Mouse (Mus musculus): Measurements from ENCODE around the gene Cldn1.

Gene Cldn1

DNA sequence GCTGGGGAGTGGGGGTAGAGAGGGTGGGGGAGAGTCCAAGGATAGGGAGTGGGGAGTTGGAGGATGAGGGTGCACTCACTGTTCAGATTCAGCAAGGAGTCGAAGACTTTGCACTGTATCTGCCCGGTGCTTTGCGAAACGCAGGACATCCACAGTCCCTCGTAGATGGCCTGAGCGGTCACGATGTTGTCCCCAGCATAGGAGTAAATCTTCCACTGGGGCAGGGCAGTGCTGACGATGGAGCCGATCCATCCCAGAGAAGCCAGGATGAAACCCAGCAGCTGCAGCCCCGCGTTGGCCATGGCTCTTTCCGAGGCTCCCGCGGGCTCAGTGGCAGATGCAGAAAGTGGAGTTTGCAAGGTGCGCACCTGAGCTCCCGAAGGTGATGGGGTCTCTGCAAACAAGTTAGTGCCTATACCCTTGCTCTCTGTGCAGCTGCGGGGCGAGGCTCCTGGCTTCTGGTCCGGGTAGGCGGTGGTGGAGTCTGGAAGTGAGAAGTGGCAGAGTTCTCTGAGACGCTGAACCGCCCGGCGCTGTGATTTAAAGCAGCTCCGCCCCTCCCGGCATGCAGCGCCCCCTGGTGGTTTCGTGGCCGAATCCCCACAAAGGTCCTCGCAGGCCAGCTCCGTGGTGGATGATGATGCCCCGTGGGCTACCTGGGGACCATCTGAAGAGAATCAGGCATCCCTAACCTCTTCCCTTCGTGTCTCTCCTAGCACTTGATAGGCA, at the start of gene Cldn1:
TSS of gene Cldn1 (minus strand) at position 517 of the 729 bp plus-strand sequence.
- DNase-seq (ENCODE audit: low spot score): peak; percentile 81

DNA sequence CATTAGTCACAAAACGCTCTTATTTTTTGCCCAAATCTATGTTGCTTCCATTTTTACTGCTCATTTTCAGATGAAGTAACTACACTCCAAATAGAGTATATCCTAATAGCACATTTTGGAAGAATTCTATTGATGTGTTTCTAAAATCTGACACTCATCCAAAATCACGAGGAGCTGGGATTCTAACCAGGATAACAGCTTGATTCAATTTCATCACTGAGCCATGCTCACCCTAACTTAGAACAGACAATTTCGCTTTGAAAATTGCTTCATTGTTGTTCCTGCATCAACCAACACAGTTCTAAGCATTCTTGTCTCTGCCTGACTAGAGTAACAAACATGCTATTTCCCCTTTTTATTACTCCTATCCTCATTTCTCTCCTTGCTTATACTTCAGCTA, 47.0 kb upstream of the Cldn1 start:
- DNase-seq (ENCODE audit: low spot score): no peak

- no peak for DNase-seq (ENCODE audit: low spot score)
Observed at GRCm38 (mm10) chr16:26404070-26404469, 32.4 kb upstream of the Cldn1 start.

- DNase-seq (ENCODE audit: low spot score): peak; percentile 20
Observed at GRCm38 (mm10) chr16:26400971-26401370, 29.3 kb upstream of the Cldn1 start.

GRCm38 (mm10) chr16:26400549-26400948, 28.9 kb upstream of the Cldn1 start:
- DNase-seq (ENCODE audit: low spot score): no peak

DNA sequence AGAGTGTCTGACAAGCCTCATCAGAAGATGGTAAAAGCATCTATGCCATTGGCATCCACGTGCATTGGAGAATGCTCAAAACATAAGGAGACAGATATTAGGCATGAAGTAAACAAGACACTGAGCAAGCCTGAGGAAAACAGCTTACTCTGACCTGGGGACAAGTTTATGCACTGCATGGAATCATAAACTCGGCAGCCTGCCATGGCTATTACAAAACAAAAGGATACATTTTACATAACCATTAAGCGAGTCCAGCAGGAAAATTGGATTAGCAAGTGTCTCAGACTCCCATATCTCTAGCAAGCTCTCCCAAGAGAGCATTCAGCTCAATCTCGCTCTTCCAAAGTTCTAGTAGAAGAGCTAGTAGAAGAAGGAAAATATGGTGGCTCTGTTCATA, 19.3 kb upstream of the Cldn1 start:
- no peak for DNase-seq (ENCODE audit: low spot score)

- DNase-seq (ENCODE audit: low spot score): no peak
Observed at GRCm38 (mm10) chr16:26386159-26386558, 14.5 kb upstream of the Cldn1 start.

DNA sequence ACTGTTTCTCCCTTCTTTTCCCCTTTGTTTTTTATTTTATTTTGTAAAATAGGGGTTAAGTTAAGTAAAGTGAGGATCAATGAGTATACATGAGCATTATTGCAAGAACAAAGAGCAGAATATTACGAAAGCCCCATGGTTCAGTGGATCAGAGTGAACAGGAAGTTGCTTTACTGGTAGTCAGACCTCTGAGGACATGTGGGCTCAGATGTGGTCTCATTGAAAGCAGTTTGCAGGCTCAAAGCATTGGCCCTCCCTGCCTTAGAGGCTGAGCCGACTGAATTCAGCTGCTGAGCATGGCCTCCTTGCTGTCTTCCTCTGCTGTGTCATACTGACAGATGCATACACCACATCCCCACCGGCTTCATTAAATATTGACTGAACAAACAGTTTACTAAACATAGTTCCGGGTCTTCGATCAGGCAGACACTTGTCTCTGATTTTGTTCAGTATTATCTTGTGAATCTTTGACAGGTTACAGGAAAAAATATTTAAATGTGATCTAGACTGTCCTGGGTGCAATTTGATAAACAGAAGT, 12.5 kb upstream of the Cldn1 start:
- DNase-seq (ENCODE audit: low spot score): no peak

- no peak for DNase-seq (ENCODE audit: low spot score)
Observed at GRCm38 (mm10) chr16:26377170-26377569, 5.5 kb upstream of the Cldn1 start.

DNA sequence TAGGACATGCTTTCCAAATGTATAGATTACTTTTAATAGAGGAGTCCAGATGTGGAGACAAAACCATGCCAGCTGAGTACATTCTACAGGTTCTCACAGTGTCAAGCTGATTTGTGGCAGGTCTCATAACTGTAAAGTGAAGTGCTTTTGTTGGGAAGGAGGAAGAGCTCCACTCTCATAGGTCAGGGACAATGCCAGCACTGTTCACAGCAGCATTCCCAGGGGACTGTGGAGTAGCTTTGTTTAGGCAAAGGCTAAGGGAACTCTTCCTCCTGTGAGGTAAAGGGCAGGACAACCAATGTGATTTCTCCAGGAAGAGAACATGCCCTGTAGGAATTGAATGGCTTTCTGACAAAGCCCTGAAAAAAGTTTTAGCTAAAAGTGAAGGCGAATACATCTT, 1.5 kb downstream of the Cldn1 start:
- DNase-seq (ENCODE audit: low spot score): no peak

DNA sequence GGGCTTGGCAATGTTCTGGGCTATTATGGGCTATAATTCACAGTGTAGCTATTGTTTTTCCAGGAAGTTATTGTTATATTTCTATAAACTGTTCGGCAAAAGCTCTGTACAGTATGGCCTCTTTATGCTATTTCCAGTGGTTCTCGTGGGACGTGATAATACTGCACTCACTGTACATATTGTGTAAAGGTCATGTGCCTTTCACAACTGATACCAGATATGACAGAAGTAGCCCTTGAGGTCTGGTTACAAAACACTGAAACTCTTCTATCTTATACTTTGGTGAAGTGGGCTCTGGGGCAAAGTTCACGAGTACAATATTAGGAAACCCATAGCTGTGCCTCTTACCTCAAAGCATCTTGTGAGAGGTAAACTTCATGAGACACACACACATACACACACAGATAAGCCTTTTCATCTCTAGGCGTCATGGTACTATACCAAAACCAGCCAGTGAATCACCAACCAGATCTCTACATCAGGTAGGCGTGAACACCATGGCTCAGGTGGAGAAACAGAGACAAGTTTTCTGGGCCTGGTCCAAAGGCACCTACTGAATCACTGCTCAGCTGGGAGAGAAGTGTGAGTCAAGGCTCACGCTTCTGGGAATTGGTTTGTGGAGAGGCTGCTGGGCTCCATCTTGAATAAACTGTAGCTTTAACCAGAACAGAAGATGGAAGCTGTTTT, 2.5 kb downstream of the Cldn1 start:
- no peak for DNase-seq (ENCODE audit: low spot score)

- no peak for DNase-seq (ENCODE audit: low spot score)
Observed at GRCm38 (mm10) chr16:26368121-26368520, 3.5 kb downstream of the Cldn1 start.

- no peak for DNase-seq (ENCODE audit: low spot score)
Observed at GRCm38 (mm10) chr16:26360694-26361093, 10.9 kb downstream of the Cldn1 start.

DNA sequence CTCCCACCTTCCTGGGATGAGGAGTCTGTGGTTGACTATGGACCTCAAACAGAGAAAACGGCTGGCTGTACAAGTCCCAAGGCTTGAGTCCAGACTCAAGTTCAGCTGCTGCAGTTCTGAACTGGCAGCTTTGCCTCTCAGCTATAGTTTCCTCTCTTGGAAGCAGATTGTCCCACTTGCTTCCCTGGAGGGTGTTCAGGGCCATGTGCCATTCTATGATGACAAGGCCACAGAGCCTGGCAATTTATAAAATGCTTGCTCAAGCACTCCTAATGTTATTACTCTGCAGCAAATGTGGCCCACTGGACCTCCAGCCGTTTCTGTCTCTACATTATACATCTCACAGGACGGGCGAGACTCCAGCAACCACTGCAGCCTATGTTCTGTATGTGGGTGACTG, 12.0 kb downstream of the Cldn1 start:
- no peak for DNase-seq (ENCODE audit: low spot score)

DNA sequence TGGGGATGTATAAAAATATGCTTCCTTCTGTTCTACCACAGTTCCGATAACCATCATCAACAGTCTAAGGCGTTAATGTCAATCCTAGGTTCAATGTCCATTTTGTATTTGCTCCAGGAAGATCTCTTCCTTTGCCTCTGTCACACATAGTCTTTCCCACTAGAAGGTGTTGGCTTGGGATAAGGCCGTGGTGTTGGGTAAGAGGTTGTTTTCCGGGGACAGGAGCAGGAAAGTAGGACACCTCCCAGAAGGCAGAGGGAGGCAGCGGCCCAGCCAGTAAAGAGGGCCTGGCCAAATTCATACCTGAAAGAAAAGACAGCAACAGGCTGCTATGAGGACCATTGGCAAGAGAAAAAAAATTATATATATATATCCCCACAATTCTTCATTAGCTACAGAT, 12.7 kb downstream of the Cldn1 start:
- DNase-seq (ENCODE audit: low spot score): no peak

GRCm38 (mm10) chr16:26357863-26358780, 13.5 kb downstream of the Cldn1 start:
- no peak for DNase-seq (ENCODE audit: low spot score)

DNA sequence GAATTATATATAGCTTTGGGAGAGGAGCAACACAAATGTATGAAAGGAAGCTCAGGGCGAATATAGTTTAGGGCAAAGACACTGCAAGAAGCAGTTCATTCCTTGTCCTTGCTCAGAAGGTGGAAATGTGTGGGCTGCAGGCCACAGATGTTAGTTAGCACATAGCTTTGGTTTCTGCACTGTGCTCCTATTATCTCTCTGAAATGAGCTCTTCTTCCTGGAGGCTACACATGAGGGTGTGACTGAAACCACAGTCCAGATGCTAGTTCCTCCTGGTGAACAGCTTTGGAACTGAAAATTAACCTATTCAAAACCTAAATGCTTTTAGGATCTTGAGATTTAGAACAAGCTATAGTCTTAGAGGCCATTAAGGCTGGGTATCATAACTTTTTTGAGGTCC, 16.1 kb downstream of the Cldn1 start:
- no peak for DNase-seq (ENCODE audit: low spot score)

DNA sequence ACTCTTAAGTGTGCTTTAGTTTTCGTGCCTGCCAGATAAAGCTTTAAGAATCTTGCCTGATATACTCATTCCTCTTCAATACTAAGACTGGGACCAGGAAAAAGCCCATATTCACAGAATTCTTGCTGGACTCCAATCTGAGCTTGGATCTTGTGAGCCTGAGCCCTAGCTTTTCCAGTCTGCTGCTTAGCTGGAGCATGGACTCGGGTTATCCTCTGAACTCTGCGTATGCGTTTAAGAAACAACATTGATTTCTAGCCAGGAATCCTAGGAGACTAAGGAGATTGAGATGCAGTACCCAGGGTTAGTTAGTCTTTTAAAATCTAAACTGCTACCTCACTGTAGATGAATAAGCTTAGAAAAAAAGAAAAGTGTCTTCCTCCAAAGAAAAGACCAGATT, 20.9 kb downstream of the Cldn1 start:
- DNase-seq (ENCODE audit: low spot score): no peak

GRCm38 (mm10) chr16:26348809-26349208, 22.8 kb downstream of the Cldn1 start:
- no peak for DNase-seq (ENCODE audit: low spot score)

GRCm38 (mm10) chr16:26316281-26316680, 55.4 kb downstream of the Cldn1 start:
- no peak for DNase-seq (ENCODE audit: low spot score)

DNA sequence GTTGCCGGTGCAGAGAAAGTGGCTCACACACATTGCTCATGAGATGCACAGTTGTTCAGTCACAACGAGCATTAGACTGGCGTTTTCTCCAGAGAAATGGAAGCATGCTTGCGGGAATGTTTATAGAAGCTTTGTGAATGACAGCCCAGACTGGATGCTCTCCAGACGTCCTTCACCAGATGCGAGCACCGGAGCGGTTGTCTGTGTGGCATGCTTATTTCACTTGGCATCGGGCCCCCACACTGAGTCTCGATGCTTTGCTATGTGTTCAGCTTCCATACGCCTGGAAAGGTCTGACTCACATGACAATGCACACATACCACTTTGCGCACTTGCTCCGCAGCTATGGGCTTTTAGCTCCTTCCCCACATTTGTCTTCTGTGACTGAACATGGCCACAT, 56.8 kb downstream of the Cldn1 start:
- no peak for DNase-seq (ENCODE audit: low spot score)

DNA sequence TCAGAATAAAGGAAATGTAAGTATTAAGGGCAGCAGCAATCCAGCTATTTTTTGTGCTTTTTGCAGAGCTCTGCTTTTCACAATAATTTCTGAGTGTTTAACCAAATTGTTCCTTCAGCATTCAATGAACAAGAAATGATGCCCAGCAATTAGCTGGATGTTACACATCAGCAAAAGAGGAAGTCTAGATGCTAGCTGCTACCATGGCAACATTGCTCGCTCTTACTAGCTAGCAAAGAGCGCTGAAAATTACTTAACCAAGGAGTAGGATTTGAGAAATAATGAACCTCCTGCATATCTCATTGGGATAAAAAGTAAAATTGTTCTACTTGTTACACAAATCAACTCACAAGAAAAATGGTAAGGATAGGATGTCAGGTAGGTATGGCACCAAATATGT, 62.2 kb downstream of the Cldn1 start:
- DNase-seq (ENCODE audit: low spot score): no peak

Measured in testis, postnatal 14 days (tissue).